Mouse (Mus musculus): ENCODE data around the gene Gm11563. TPM values are rescaled to one million over a fixed set of nuclear protein-coding genes. Genes with fewer than 3 reads are reported as not detected.

The Gm11563 gene
- total RNA-seq, 2 experiments from 2014 or later, result not detected

Other genes with a start within 250 kb of the Gm11563 start
- not detected for gene Krt12, start 236.7 kb downstream of the Gm11563 start, total RNA-seq (2021)
- under 1 TPM in 1 of 2 experiments, not detected in 1; 0.12 TPM for gene Krt20, start 220.8 kb downstream of the Gm11563 start, total RNA-seq (2021)
- under 1 TPM in 1 of 2 experiments, not detected in 1; 0.16 TPM for gene Krt23, start 165.8 kb downstream of the Gm11563 start, total RNA-seq (2021)
- gene Krt39, start 137.6 kb downstream of the Gm11563 start, total RNA-seq (2021), result not detected
- gene Krt40, start 115.8 kb downstream of the Gm11563 start, total RNA-seq (2021), result not detected
- not detected for gene Krtap3-3, start 108.1 kb downstream of the Gm11563 start, total RNA-seq (2021)
- gene Krtap3-2, start 102.1 kb downstream of the Gm11563 start, total RNA-seq (2021), result not detected
- not detected for gene Gm11939, start 99.5 kb downstream of the Gm11563 start, total RNA-seq (2021)
- not detected for gene Krtap3-1, start 92.3 kb downstream of the Gm11563 start, total RNA-seq (2021)
- not detected for gene Krtap1-5, start 77.9 kb downstream of the Gm11563 start, total RNA-seq (2021)
- not detected for gene Krtap1-4, start 75.3 kb downstream of the Gm11563 start, total RNA-seq (2021)
- gene Krtap1-3, start 67.6 kb downstream of the Gm11563 start, total RNA-seq (2021), result not detected
- not detected for gene Krtap9-3, start 60.9 kb downstream of the Gm11563 start, total RNA-seq (2021)
- not detected for gene Gm11938, start 55.7 kb downstream of the Gm11563 start, total RNA-seq (2021)
- not detected for gene Gm11937, start 48.8 kb downstream of the Gm11563 start, total RNA-seq (2021)
- gene Krtap2-4, start 44.1 kb downstream of the Gm11563 start, total RNA-seq (2021), result not detected
- not detected for gene Gm11562, start 38.5 kb downstream of the Gm11563 start, total RNA-seq (2021)
- gene Krtap4-1, start 30.7 kb downstream of the Gm11563 start, total RNA-seq (2021), result not detected
- not detected for gene Krtap4-2, start 23.9 kb downstream of the Gm11563 start, total RNA-seq (2021)
- not detected for gene Krtap4-7, start 14.9 kb downstream of the Gm11563 start, total RNA-seq (2021)
- gene Gm11555, start 8.7 kb downstream of the Gm11563 start, total RNA-seq (2021), result not detected
- not detected for gene Krtap4-6, start 7.0 kb upstream of the Gm11563 start, total RNA-seq (2021)
- not detected for gene Gm14190, start 31.8 kb upstream of the Gm11563 start, total RNA-seq (2021)
- gene Gm14180, start 75.3 kb upstream of the Gm11563 start, total RNA-seq (2021), result not detected
- gene Gm11595, start 114.0 kb upstream of the Gm11563 start, total RNA-seq (2021), result not detected
- gene Krtap4-8, start 121.7 kb upstream of the Gm11563 start, total RNA-seq (2021), result not detected
- gene Krtap4-9, start 126.2 kb upstream of the Gm11563 start, total RNA-seq (2021), result under 1 TPM in 1 of 2 experiments, not detected in 1; 0.23 TPM
- not detected for gene Gm11596, start 134.5 kb upstream of the Gm11563 start, total RNA-seq (2021)
- not detected for gene Gm11569, start 140.0 kb upstream of the Gm11563 start, total RNA-seq (2021)
- gene Gm11554, start 145.5 kb upstream of the Gm11563 start, total RNA-seq (2021), result not detected
- gene Krtap4-13, start 150.9 kb upstream of the Gm11563 start, total RNA-seq (2021), result not detected
- gene Gm11564, start 156.7 kb upstream of the Gm11563 start, total RNA-seq (2021), result not detected
- not detected for gene 2300003K06Rik, start 179.1 kb upstream of the Gm11563 start, total RNA-seq (2021)
- not detected for gene Krtap4-16, start 192.6 kb upstream of the Gm11563 start, total RNA-seq (2021)
- gene Gm11568, start 199.0 kb upstream of the Gm11563 start, total RNA-seq (2021), result not detected
- gene Gm11559, start 205.5 kb upstream of the Gm11563 start, total RNA-seq (2021), result not detected
- not detected for gene Krtap9-1, start 214.4 kb upstream of the Gm11563 start, total RNA-seq (2021)
- gene Gm11567, start 220.2 kb upstream of the Gm11563 start, total RNA-seq (2021), result not detected
- not detected for gene Krtap31-1, start 249.0 kb upstream of the Gm11563 start, total RNA-seq (2021)

Data from gastrocnemius, postnatal 10 days (tissue).